Mouse (Mus musculus): ENCODE data around the gene Tmod2.

GRCm38 (mm10) chr9:75571036-75571942 lies 39.8 kb downstream of the Tmod2 start:
- peak; percentile 64 for TF ChIP-seq EP300 (IDR thresholded peaks at IDR 0.05)
- no peak for TF ChIP-seq CTCF (IDR thresholded peaks at IDR 0.05)
